Mouse (Mus musculus) frontal cortex, postnatal 10 days (tissue): ENCODE results near the gene Gm7075.
"Not testable (repeated sequence)": the region's sequence is repeated elsewhere in the genome, so short reads cannot be mapped to it uniquely, and the experiment has no call there.

Experiments used
- DNase-seq, 2 experiments: peaks; one replicate each; pipeline ENCODE4 v3.0.0; 2022; ENCODE audit warnings: low spot score in 2 of 2, mixed read lengths in 1 of 2

Gm7075 gene

GRCm38 (mm10) chr10:63422736-63422992, 1.1 kb upstream of the Gm7075 start:
- DNase-seq, result no peak

GRCm38 (mm10) chr10:63417061-63417460, 4.5 kb downstream of the Gm7075 start:
- DNase-seq, result no peak

GRCm38 (mm10) chr10:63415850-63416249, 5.7 kb downstream of the Gm7075 start:
- no peak for DNase-seq

- no peak for DNase-seq
These were observed 6.3 kb downstream of the Gm7075 start for GRCm38 (mm10) chr10:63415287-63415686.

GRCm38 (mm10) chr10:63412756-63413155, 8.8 kb downstream of the Gm7075 start:
- DNase-seq, result no peak

GRCm38 (mm10) chr10:63411674-63412073, 9.9 kb downstream of the Gm7075 start:
- not testable (repeated sequence) for DNase-seq

- no peak for DNase-seq
These were observed 11.2 kb downstream of the Gm7075 start for GRCm38 (mm10) chr10:63410162-63410956.

- no peak for DNase-seq
These were observed 18.0 kb downstream of the Gm7075 start for GRCm38 (mm10) chr10:63403636-63404035.

GRCm38 (mm10) chr10:63402731-63403504, 18.7 kb downstream of the Gm7075 start:
- no peak for DNase-seq

GRCm38 (mm10) chr10:63396963-63397362, 24.6 kb downstream of the Gm7075 start:
- DNase-seq, result no peak

GRCm38 (mm10) chr10:63388948-63389347, 32.6 kb downstream of the Gm7075 start:
- no peak for DNase-seq

- DNase-seq, result no peak
These were observed 34.6 kb downstream of the Gm7075 start for GRCm38 (mm10) chr10:63386991-63387390.

GRCm38 (mm10) chr10:63386444-63386843, 35.1 kb downstream of the Gm7075 start:
- DNase-seq, result peak; percentile 64 to 79

- DNase-seq, result not testable (repeated sequence)
These were observed 35.7 kb downstream of the Gm7075 start for GRCm38 (mm10) chr10:63385897-63386296.

- DNase-seq, result peak; percentile 73 to 81
These were observed 39.0 kb downstream of the Gm7075 start, which contains the start of gene Dnajc12 for GRCm38 (mm10) chr10:63382372-63383279. TSS of gene Dnajc12 (plus strand) at chr10:63382443.

GRCm38 (mm10) chr10:63381498-63382280, 39.9 kb downstream of the Gm7075 start, which contains the start of gene Sirt1:
TSS of gene Sirt1 (minus strand) at chr10:63381704.
- DNase-seq, result no peak

GRCm38 (mm10) chr10:63378948-63379680, 42.5 kb downstream of the Gm7075 start:
- DNase-seq, result no peak

GRCm38 (mm10) chr10:63377468-63377867, 44.1 kb downstream of the Gm7075 start:
- DNase-seq, result peak; percentile 19 to 45

GRCm38 (mm10) chr10:63376303-63376702, 45.3 kb downstream of the Gm7075 start:
- no peak for DNase-seq
